Mouse (Mus musculus): Measurements from ENCODE around the gene Agk. TPM values are rescaled to one million over a fixed set of nuclear protein-coding genes. Genes with fewer than 3 reads are reported as not detected.

Gene Agk
- polyA plus RNA-seq (2012): 6.3 and 8.0 TPM in 2 replicates

- no peak for TF ChIP-seq GATA1 (IDR thresholded peaks at IDR 0.05; ENCODE audit: low read length)
Measured at GRCm38 (mm10) chr6:40324897-40325841, at the start of gene Agk. Gene Agk (plus strand): TSS chr6:40325172.

GRCm38 (mm10) chr6:40300707-40301106 lies 24.3 kb upstream of the Agk start:
- TF ChIP-seq GATA1 (IDR thresholded peaks at IDR 0.05; ENCODE audit: low read length): no peak

GRCm38 (mm10) chr6:40303379-40303778 lies 21.6 kb upstream of the Agk start:
- no peak for TF ChIP-seq GATA1 (IDR thresholded peaks at IDR 0.05; ENCODE audit: low read length)

GRCm38 (mm10) chr6:40304972-40305371 lies 20.0 kb upstream of the Agk start:
- no peak for TF ChIP-seq GATA1 (IDR thresholded peaks at IDR 0.05; ENCODE audit: low read length)

GRCm38 (mm10) chr6:40326341-40326740 lies 1.4 kb downstream of the Agk start:
- no peak for TF ChIP-seq GATA1 (IDR thresholded peaks at IDR 0.05; ENCODE audit: low read length)

- no peak for TF ChIP-seq GATA1 (IDR thresholded peaks at IDR 0.05; ENCODE audit: low read length)
Measured at GRCm38 (mm10) chr6:40333497-40333896, 8.5 kb downstream of the Agk start.

GRCm38 (mm10) chr6:40336735-40337731 lies 12.1 kb downstream of the Agk start:
- TF ChIP-seq GATA1 (IDR thresholded peaks at IDR 0.05; ENCODE audit: low read length): no peak

- TF ChIP-seq GATA1 (IDR thresholded peaks at IDR 0.05; ENCODE audit: low read length): peak; percentile 20
Measured at GRCm38 (mm10) chr6:40346959-40347771, 22.2 kb downstream of the Agk start.

GRCm38 (mm10) chr6:40347772-40348111 lies 22.8 kb downstream of the Agk start:
- TF ChIP-seq GATA1 (IDR thresholded peaks at IDR 0.05; ENCODE audit: low read length): no peak

GRCm38 (mm10) chr6:40350041-40350440 lies 25.1 kb downstream of the Agk start:
- TF ChIP-seq GATA1 (IDR thresholded peaks at IDR 0.05; ENCODE audit: low read length): no peak

GRCm38 (mm10) chr6:40350856-40351255 lies 25.9 kb downstream of the Agk start:
- TF ChIP-seq GATA1 (IDR thresholded peaks at IDR 0.05; ENCODE audit: low read length): no peak

GRCm38 (mm10) chr6:40353360-40353759 lies 28.4 kb downstream of the Agk start:
- no peak for TF ChIP-seq GATA1 (IDR thresholded peaks at IDR 0.05; ENCODE audit: low read length)

- no peak for TF ChIP-seq GATA1 (IDR thresholded peaks at IDR 0.05; ENCODE audit: low read length)
Measured at GRCm38 (mm10) chr6:40371031-40371430, 46.1 kb downstream of the Agk start.

GRCm38 (mm10) chr6:40380181-40380580 lies 55.2 kb downstream of the Agk start:
- TF ChIP-seq GATA1 (IDR thresholded peaks at IDR 0.05; ENCODE audit: low read length): no peak

- TF ChIP-seq GATA1 (IDR thresholded peaks at IDR 0.05; ENCODE audit: low read length): no peak
Measured at GRCm38 (mm10) chr6:40381908-40382307, 56.9 kb downstream of the Agk start.

Data from G1E-ER4 (cell line).